Mouse (Mus musculus) testis, postnatal 14 days (tissue): ENCODE results near the gene Plg.

Experiments used
- DNase-seq: peaks from one replicate; pipeline ENCODE4 v3.0.0; 2021; ENCODE audit warnings: low spot score

The Plg gene

GRCm38 (mm10) chr17:12377981-12378705 lies at the start of gene Plg:
Gene Plg (plus strand): TSS chr17:12378608.
- no peak for DNase-seq

GRCm38 (mm10) chr17:12335115-12335514 lies 43.3 kb upstream of the Plg start:
- peak; percentile 43 for DNase-seq

DNA sequence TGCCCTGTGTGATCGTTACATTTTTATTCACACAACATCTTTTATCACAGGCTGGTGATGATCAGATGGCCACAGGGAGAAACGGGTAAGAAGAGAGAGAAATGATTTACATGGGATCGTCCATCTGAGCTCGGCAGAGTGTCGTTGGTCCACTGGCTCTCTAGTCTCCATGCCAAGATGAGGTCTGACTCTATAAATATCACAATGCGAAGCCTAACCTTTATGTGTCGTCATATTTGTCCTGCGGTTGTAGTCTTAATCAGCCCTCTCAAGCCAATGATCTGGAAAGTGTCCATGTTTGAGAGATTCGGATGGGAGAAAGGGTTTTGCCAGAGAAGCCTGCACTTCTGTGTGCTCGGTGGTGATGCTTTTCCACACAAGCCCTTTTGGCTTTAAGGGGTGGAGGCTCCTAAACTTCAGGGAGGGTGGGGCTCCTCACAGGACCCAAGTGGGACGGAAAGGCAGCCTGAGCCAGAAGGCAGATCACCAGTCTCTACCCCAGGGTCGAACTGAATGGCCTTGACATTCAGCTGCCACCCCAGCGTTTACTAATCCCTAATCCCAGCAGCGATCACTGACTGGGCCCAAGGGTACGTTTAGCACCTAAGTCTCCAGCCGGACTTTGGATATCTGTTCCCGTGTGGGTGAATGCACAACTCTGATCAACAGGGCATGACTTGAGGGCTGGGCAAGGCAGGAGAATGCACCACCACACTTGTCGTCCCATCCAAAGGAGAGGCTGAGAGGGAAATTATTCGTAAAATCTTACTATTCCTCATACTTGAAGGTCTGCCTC lies 42.1 kb upstream of the Plg start:
- no peak for DNase-seq

DNA sequence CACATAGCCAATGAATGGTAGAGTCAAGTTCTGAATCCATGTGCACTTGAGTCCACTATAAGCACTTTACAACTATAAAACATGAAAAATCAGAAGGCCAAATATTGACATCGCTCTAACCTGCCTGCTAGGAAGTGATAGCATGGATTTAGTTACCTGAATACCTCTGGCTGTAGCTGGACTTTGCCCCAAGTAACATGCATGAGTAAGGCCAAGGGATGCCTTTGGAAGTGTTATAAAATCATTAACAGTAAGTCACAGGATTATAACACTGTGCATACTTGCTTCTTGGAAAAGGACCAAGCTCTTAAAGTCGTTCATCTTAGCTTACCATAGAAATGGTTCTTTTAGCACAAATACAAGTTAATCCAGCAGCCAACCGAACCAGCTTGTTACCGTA lies 41.3 kb upstream of the Plg start:
- no peak for DNase-seq

DNA sequence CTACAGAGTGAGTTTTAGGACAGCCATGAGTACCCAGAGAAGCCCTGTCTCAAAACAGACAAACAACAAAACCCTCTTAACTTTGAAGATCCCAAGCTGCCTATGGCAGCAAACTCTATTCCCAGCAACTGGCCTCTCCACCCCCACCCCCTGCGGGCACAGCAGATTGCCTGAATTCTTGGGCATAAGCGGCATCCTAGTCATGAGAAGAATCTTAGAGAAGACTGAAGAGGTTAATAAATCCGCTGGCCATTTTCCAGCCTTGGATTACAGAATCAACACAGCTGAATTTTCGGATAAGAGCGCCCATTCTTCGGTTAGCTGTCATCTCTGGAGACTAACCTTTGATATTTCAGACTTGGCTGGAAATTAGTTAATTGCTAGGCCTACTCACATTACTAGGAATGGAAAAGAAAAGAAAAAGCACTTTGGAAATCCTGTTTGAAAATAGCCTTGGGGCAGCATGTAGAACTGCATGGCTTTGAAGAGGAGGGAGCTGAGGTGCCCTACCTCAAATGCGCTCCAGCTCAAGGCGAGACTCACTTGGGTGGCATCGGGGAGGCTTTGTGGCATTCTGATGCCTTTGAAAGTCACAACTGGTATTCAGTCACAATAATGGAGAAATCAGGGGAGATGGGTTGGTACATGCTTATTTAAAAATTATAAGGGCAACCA lies 34.6 kb upstream of the Plg start:
- no peak for DNase-seq

GRCm38 (mm10) chr17:12347462-12347861 lies 30.9 kb upstream of the Plg start:
- DNase-seq: no peak

DNA sequence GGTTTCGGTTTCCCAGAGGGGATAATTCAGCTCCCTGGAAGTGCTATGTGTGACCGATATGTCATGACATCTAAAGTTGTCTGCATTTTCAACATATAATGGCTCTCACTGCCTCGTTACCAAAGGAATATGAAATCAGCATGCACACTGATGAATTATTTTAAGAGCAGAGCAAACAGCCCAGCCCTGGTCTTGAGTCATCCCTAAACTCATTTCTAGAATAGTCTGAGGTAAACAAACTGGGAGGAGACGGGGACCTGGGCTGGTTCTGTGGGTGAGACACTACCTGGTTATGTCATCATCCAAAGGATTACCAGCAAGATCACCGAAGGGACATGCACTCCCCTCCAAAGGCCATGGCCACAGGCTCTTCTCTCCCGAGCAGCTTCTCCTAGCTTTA lies 26.8 kb upstream of the Plg start:
- no peak for DNase-seq

- DNase-seq: peak; percentile 71
These were observed 25.6 kb upstream of the Plg start for GRCm38 (mm10) chr17:12352781-12353180.

- DNase-seq: no peak
These were observed 18.5 kb upstream of the Plg start for GRCm38 (mm10) chr17:12359876-12360275.

GRCm38 (mm10) chr17:12363601-12364425 lies 14.6 kb upstream of the Plg start:
- DNase-seq: no peak

GRCm38 (mm10) chr17:12364426-12364735 lies 14.0 kb upstream of the Plg start:
- no peak for DNase-seq

DNA sequence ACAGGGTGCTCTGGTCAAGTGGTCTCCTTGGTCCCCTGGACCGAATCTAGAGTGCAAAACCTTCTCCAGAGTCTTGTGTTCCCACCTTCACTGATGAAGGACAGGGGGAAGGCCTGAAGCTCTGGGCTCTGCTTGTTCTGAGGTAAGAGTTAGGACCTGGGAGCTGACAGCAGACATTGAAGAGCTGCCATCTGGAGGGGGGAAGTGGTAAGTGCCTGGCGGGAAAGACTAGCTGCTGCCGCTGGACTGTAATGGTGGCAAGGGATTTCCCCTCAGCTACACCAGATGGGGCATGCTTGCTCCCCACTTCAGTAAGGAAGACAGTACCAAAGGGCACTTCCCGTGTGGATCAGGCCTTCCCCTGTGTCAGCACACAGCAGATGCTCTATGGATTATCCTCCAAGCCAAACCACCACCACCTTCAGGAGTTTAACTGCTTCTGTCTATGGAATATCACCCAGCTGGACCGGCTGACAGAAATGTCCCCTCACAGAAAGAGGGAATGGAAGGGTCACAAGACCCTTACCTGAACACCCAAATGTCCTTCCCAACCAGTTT lies 11.0 kb upstream of the Plg start:
- DNase-seq: peak; percentile 42

DNA sequence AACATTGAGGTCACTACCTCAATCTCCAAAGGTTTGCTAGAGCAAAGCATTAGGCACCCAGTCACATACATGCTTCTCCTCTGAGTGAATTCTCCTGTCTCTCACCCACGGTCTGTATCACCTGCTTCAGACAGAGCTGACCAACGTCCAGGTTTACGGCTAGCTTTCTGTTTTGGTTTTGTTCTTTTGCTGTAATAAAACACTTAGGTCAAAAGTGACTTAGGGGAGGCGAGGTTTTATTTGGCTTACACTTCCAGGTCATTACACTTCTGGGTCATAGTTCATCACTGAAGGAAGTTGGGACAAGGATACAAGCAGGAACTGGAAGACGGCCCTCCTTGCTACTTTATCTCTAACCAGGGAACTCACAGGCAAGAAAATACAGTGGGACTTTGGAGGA lies 9.0 kb upstream of the Plg start:
- no peak for DNase-seq

GRCm38 (mm10) chr17:12370289-12370688 lies 8.1 kb upstream of the Plg start:
- DNase-seq: no peak

- no peak for DNase-seq
These were observed 7.0 kb upstream of the Plg start for GRCm38 (mm10) chr17:12371310-12371925.

- peak; percentile 53 for DNase-seq
These were observed 6.4 kb upstream of the Plg start for GRCm38 (mm10) chr17:12372021-12372420.

DNA sequence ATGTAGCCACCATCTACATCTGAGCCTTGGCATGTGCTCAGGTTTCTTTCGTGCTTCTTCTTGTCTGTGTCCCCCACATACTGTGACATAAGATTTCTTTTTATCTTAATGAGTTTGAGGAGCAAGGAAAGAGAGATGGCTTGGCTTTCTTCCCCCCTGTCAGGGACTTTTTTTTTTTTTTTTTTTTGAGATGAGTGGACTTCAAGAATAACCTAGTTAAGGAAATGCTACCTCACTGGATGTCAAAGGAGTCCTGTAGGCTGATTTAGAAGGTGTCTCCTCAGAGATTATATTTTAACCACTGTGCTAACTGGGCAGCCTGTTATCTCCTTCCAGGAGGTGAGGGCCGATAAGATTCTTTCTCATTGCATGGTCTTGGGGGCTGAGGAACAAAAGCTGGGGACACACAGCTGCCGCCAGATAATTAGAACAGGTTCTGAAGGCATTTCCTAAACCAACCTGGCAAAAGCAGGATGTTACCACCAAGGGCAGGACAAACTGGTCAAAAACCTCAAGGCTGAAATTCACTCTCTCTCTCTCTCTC lies 4.7 kb upstream of the Plg start:
- no peak for DNase-seq

GRCm38 (mm10) chr17:12380287-12380686 lies 1.9 kb downstream of the Plg start:
- no peak for DNase-seq

DNA sequence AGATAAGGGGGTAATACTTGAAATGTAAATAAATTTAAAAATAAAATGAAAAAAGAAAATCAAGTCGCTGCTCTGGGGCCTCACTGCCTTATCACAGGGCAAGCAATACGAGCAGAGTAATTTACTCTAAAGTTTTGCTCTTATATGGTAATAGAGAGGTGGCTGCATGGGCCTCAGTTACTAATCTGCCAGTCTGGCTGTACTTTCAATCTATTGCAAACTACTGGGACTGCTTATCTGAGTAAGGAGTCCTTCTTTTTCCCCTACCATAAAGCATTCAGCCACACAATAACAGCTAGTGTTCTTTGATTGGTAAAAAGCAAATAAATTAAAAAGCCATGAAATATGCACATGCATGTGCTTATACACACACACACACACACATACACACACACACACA lies 3.2 kb downstream of the Plg start:
- DNase-seq: no peak

DNA sequence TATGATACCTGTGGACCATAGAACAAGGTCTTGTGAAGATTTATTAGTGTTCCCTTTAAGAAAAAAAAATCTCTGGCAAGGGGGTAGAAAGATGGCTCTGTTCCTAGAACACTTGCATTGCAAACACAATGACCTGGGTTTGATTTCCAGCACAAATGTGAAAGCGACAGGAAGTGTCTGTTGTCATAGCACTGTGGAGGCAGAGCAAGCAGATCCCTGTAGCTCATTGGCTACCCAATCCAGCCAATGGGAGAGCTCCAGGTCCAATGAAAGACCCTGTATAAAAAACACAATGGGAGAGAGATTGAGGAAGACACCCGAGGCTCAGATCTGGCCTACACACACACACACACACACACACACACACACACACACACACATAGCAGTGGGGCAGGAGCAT lies 4.1 kb downstream of the Plg start:
- no peak for DNase-seq
